Mouse (Mus musculus) heart, adult 2 months (tissue): ENCODE results near the gene Ccnj.

Experiments used
- CTCF ChIP-seq: fragments of 200-600 bp; IDR thresholded peaks from 2 replicates; pipeline ENCODE4 v1.8.1; 2022; ENCODE audit warnings: antibody characterized with exemption, mild to moderate bottlenecking, moderate library complexity
- EP300 ChIP-seq: fragments of 200-500 bp; IDR thresholded peaks from 2 replicates; pipeline ENCODE4 v1.6.1; 2011; ENCODE audit warnings: low read depth, low read length, control low read depth; ENCODE audit not compliant: insufficient read depth
- POLR2A ChIP-seq: fragments of 200-500 bp; IDR thresholded peaks from 2 replicates; pipeline ENCODE4 v1.6.1; 2011; ENCODE audit warnings: mild to moderate bottlenecking, low read depth, low read length, control low read depth; ENCODE audit not compliant: insufficient read depth

DNA sequence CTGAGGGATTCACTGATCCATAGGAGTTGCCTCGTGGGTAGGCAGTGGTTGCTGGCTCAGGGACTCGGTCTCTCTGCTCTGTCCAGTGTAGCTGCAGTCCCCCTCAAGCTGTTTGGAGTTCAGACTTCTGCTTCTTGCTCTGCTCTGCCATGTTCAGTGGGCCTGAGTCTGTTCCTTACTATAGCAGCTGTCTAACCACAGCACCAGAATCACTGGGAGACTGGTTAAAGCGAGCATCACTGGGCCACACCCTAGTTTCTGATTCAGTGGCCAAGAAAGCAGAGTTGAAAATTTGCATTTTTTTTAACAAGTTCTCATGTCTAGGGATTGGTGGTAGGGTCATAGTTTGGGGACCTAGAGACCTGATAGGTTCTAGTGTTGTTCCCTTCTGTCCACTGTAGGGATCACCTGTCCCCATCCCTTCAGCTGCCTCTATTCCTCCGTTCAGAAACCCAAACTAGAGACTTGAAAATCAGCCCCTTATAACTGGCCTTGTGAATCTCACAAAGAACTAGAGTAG lies 9.7 kb upstream of the Ccnj start:
- TF ChIP-seq CTCF (no peak), EP300 (no peak), POLR2A (no peak)
